Mouse (Mus musculus) liver, postnatal 0 days (tissue): ENCODE measurements around the gene Tbc1d16.

Experiments
- CTCF ChIP-seq: sonication (generic); IDR thresholded peaks from 2 replicates; pipeline ENCODE4 v1.5.1; 2016; ENCODE audit warnings: antibody characterized with exemption, low read depth
- EP300 ChIP-seq: IDR thresholded peaks from 2 replicates; pipeline ENCODE4 v1.6.1; 2016; ENCODE audit warnings: antibody characterized with exemption, low read depth, mild to moderate bottlenecking

- no peak for TF ChIP-seq CTCF
- no peak for TF ChIP-seq EP300
Measured at GRCm38 (mm10) chr11:119176389-119177179, 51.7 kb downstream of the Tbc1d16 start.
